Mouse (Mus musculus): ENCODE results near the gene Pfn1. TPM values are rescaled to one million over a fixed set of nuclear protein-coding genes. Genes with fewer than 3 reads are reported as not detected.

Pfn1 gene
- total and polyA plus RNA-seq, 2 experiments from 2014 or later = 408 to 687 TPM

GRCm38 (mm10) chr11:70658942-70659341, 4.5 kb upstream of the Pfn1 start:
- no peak for TF ChIP-seq CTCF (IDR thresholded peaks at IDR 0.05; ENCODE audit: low read depth)

GRCm38 (mm10) chr11:70658521-70658920, 4.1 kb upstream of the Pfn1 start:
- Histone ChIP-seq H3K9me3 (ENCODE audit: low read length) (no peaks in the 10 kb centered on the region), H3K4me2 (ENCODE audit: low read depth) (no peak overlapping the region), H3K9ac (no peak overlapping the region), H3K4me1 (ENCODE audit: insufficient read depth) (no peaks in the 10 kb centered on the region), H3K27me3 (ENCODE audit: insufficient read depth, low read length) (no peaks in the 10 kb centered on the region), H3K4me3 (ENCODE audit: low read depth, low read length) (no peak overlapping the region), H3K27ac (ENCODE audit: low read depth, low read length) (no peak overlapping the region), H3K36me3 (ENCODE audit: insufficient read depth) (peaks cover 15% of the 10 kb centered on the region)
- no peak for TF ChIP-seq CTCF (IDR thresholded peaks at IDR 0.05; ENCODE audit: low read depth)
- ATAC-seq (no peak), DNase-seq (no peak)
- 88% methylated on average over 5 of the region's 5 CpGs for WGBS

More at GRCm38 (mm10) chr11:70658942-70659341, 4.5 kb upstream of the Pfn1 start:
- DNase-seq (no peak), ATAC-seq (no peak)
- Histone ChIP-seq H3K9me3 (ENCODE audit: low read length) (no peaks in the 10 kb centered on the region), H3K4me1 (ENCODE audit: insufficient read depth) (no peaks in the 10 kb centered on the region), H3K27ac (ENCODE audit: low read depth, low read length) (no peak overlapping the region), H3K4me3 (ENCODE audit: low read depth, low read length) (no peak overlapping the region), H3K27me3 (ENCODE audit: insufficient read depth, low read length) (no peaks in the 10 kb centered on the region), H3K9ac (no peak overlapping the region), H3K36me3 (ENCODE audit: insufficient read depth) (peaks cover 19% of the 10 kb centered on the region), H3K4me2 (ENCODE audit: low read depth) (no peak overlapping the region)
- 85% methylated on average over 8 of the region's 8 CpGs for WGBS

GRCm38 (mm10) chr11:70657991-70658390, 3.5 kb upstream of the Pfn1 start:
- 65% methylated on average over 9 of the region's 9 CpGs for WGBS
- Histone ChIP-seq H3K9ac (no peak overlapping the region), H3K4me3 (ENCODE audit: low read depth, low read length) (no peak overlapping the region), H3K36me3 (ENCODE audit: insufficient read depth) (peaks cover 10% of the 10 kb centered on the region), H3K27me3 (ENCODE audit: insufficient read depth, low read length) (no peaks in the 10 kb centered on the region), H3K4me2 (ENCODE audit: low read depth) (no peak overlapping the region), H3K27ac (ENCODE audit: low read depth, low read length) (no peak overlapping the region), H3K4me1 (ENCODE audit: insufficient read depth) (no peaks in the 10 kb centered on the region), H3K9me3 (ENCODE audit: low read length) (no peaks in the 10 kb centered on the region)
- DNase-seq (no peak), ATAC-seq (no peak)
- TF ChIP-seq CTCF (IDR thresholded peaks at IDR 0.05; ENCODE audit: low read depth) = no peak

GRCm38 (mm10) chr11:70657573-70657972, 3.1 kb upstream of the Pfn1 start:
- WGBS = 67% methylated on average over 6 of the region's 6 CpGs
- Histone ChIP-seq H3K27me3 (ENCODE audit: insufficient read depth, low read length) (no peaks in the 10 kb centered on the region), H3K27ac (ENCODE audit: low read depth, low read length) (no peak overlapping the region), H3K4me2 (ENCODE audit: low read depth) (no peak overlapping the region), H3K9me3 (ENCODE audit: low read length) (no peaks in the 10 kb centered on the region), H3K4me3 (ENCODE audit: low read depth, low read length) (no peak overlapping the region), H3K36me3 (ENCODE audit: insufficient read depth) (peaks cover 6% of the 10 kb centered on the region), H3K4me1 (ENCODE audit: insufficient read depth) (no peaks in the 10 kb centered on the region), H3K9ac (no peak overlapping the region)
- no peak for TF ChIP-seq CTCF (IDR thresholded peaks at IDR 0.05; ENCODE audit: low read depth)
- no peak for DNase-seq
- ATAC-seq = no peak

GRCm38 (mm10) chr11:70656964-70657363, 2.5 kb upstream of the Pfn1 start, which contains the start of gene Eno3:
Gene Eno3 (plus strand): TSS chr11:70657202.
- Histone ChIP-seq H3K36me3 (ENCODE audit: insufficient read depth) (peaks cover 2% of the 10 kb centered on the region; the same call in 1 of the 2 replicates), H3K4me2 (ENCODE audit: low read depth) (peak within 1 kb of the TSS; percentile 87), H3K27ac (ENCODE audit: low read depth, low read length) (no peak within 1 kb of the TSS), H3K9ac (peak within 1 kb of the TSS; percentile 32), H3K4me3 (ENCODE audit: low read depth, low read length) (peak within 1 kb of the TSS; percentile 98), H3K4me1 (ENCODE audit: insufficient read depth) (no peaks in the 10 kb centered on the region), H3K27me3 (ENCODE audit: insufficient read depth, low read length) (no peaks in the 10 kb centered on the region), H3K9me3 (ENCODE audit: low read length) (no peaks in the 10 kb centered on the region)
- 13% methylated on average over 3 of the region's 3 CpGs for WGBS
- no peak for TF ChIP-seq CTCF (IDR thresholded peaks at IDR 0.05; ENCODE audit: low read depth)
- DNase-seq = no peak
- no peak for ATAC-seq

- peaks cover 4% of the 10 kb centered on the region; the same call in 1 of the 2 replicates for H3K36me3 ChIP-seq (ENCODE audit: insufficient read depth)
- TF ChIP-seq CTCF (IDR thresholded peaks at IDR 0.05; ENCODE audit: low read depth) = no peak
- no peaks in the 10 kb centered on the region for H3K4me1 ChIP-seq (ENCODE audit: insufficient read depth)
- H3K4me2 ChIP-seq (ENCODE audit: low read depth) = peak overlapping the region; percentile 87
- WGBS = 15% methylated on average over 16 of the region's 16 CpGs
- peak overlapping the region; percentile 98 for H3K4me3 ChIP-seq (ENCODE audit: low read depth, low read length)
- 0 out of 2 replicates have a peak overlapping the region, but pooled peaks have one; percentile 32 for H3K9ac ChIP-seq
- ATAC-seq (no peak), DNase-seq (no peak)
- no peaks in the 10 kb centered on the region for H3K9me3 ChIP-seq (ENCODE audit: low read length)
- H3K27me3 ChIP-seq (ENCODE audit: insufficient read depth, low read length) = no peaks in the 10 kb centered on the region
- no peak overlapping the region for H3K27ac ChIP-seq (ENCODE audit: low read depth, low read length)
These were observed 2.0 kb upstream of the Pfn1 start for GRCm38 (mm10) chr11:70656456-70656927.

- Histone ChIP-seq H3K27me3 (ENCODE audit: insufficient read depth, low read length) (no peaks in the 10 kb centered on the region), H3K9me3 (ENCODE audit: low read length) (no peaks in the 10 kb centered on the region), H3K4me1 (ENCODE audit: insufficient read depth) (no peaks in the 10 kb centered on the region), H3K36me3 (ENCODE audit: insufficient read depth) (peaks cover 11% of the 10 kb centered on the region), H3K27ac (ENCODE audit: low read depth, low read length) (0 out of 2 replicates have a peak overlapping the region, but pooled peaks have one; percentile 97), H3K4me3 (ENCODE audit: low read depth, low read length) (peak overlapping the region; percentile 98), H3K9ac (peak overlapping the region; percentile 97), H3K4me2 (ENCODE audit: low read depth) (peak overlapping the region; percentile 87)
- 2% methylated on average over 61 of the region's 61 CpGs for WGBS
- TF ChIP-seq CTCF (IDR thresholded peaks at IDR 0.05; ENCODE audit: low read depth) = no peak
- DNase-seq = no peak
- no peak for ATAC-seq
These were observed 1.4 kb upstream of the Pfn1 start for GRCm38 (mm10) chr11:70655571-70656455.
